Mouse (Mus musculus) embryonic facial prominence, embryonic 14.5 days (tissue): ENCODE data around the gene Cdk2ap2. TPM values are rescaled to one million over a fixed set of nuclear protein-coding genes. Genes with fewer than 3 reads are reported as not detected.
"Not testable (repeated sequence)": the region's sequence is repeated elsewhere in the genome, so short reads cannot be mapped to it uniquely, and the experiment has no call there.

Source experiments
- ATAC-seq: fragments of 200-750 bp; cut with Nextera tagmentation; 2 replicates; pipeline ENCODE4 v1.8.0; 2017; ENCODE audit warnings: low read depth, moderate number of reproducible peaks, moderate TSS enrichment
- DNase-seq: peaks from one replicate; pipeline ENCODE4 v3.0.0-alpha.2; 2015; ENCODE audit warnings: low spot score
- H3K27ac ChIP-seq: fragments of 300-500 bp; sonication (generic); replicated peaks from 2 replicates; pipeline ENCODE4 v1.5.1; 2014; ENCODE audit warnings: low read depth, mild to moderate bottlenecking, low read length, moderate library complexity
- H3K27me3 ChIP-seq: fragments of 300-500 bp; sonication (generic); replicated peaks from 2 replicates; pipeline ENCODE4 v1.6.1; 2014; ENCODE audit warnings: low read length; ENCODE audit not compliant: control insufficient read depth, insufficient read depth
- H3K36me3 ChIP-seq: fragments of 300-500 bp; sonication (generic); 2 replicates; pipeline ENCODE4 v1.6.1; 2014; ENCODE audit warnings: low read length, mixed read lengths; ENCODE audit not compliant: control insufficient read depth, insufficient read depth
- H3K4me1 ChIP-seq: fragments of 300-500 bp; sonication (generic); 2 replicates; pipeline ENCODE4 v1.6.1; 2014; ENCODE audit warnings: antibody characterized with exemption, low read length; ENCODE audit not compliant: control insufficient read depth, insufficient read depth
- H3K4me2 ChIP-seq: fragments of 300-500 bp; sonication (generic); 2 replicates; pipeline ENCODE4 v1.6.1; 2014; ENCODE audit warnings: low read depth, mild to moderate bottlenecking, low read length, moderate library complexity, mixed read lengths
- H3K4me3 ChIP-seq: fragments of 300-500 bp; sonication (generic); 2 replicates; pipeline ENCODE4 v1.5.1; 2014; ENCODE audit warnings: low read depth, mild to moderate bottlenecking, low read length
- H3K9ac ChIP-seq: fragments of 300-500 bp; sonication (generic); 2 replicates; pipeline ENCODE4 v1.6.1; 2014; ENCODE audit warnings: low read depth, mild to moderate bottlenecking, low read length, moderate library complexity, mixed read lengths
- H3K9me3 ChIP-seq: fragments of 300-500 bp; sonication (generic); 2 replicates; pipeline ENCODE4 v1.6.1; 2016; ENCODE audit warnings: low read length; ENCODE audit not compliant: control insufficient read depth
- WGBS: fragments of 180-500 bp; shearing (Covaris S2); extraction: QIAGEN DNeasy Blood & Tissue Kit; methylation state at CpG from one replicate; pipeline ENCODE4 v1.1.7; 2014; 5-methylcytosine and 5-hydroxymethylcytosine counted together
- polyA plus RNA-seq: library from polyadenylated mRNA; unstranded; fragments of >200 nt; fragmentation: Nextera tagmentation; extraction: Ambion mirVana; gene quantifications from 2 replicates; pipeline ENCODE4 v1.2.1, GENCODE M21; 2014

The Cdk2ap2 gene
- polyA plus RNA-seq, 1 experiment from 2014 or later = 68.6 TPM

GRCm38 (mm10) chr19:4135963-4136345 lies 39.0 kb downstream of the Cdk2ap2 start:
- not testable (repeated sequence) for H3K4me1 ChIP-seq, H3K9me3 ChIP-seq, H3K4me2 ChIP-seq, DNase-seq, H3K4me3 ChIP-seq, H3K27ac ChIP-seq, H3K9ac ChIP-seq, H3K27me3 ChIP-seq
- peaks cover 14% of the 10 kb centered on the region for H3K36me3 ChIP-seq
- 29% methylated on average over 5 of the region's 8 CpGs for WGBS
- ATAC-seq = peak; percentile 31; the same call in 1 of the 2 replicates

GRCm38 (mm10) chr19:4136463-4136862 lies 39.5 kb downstream of the Cdk2ap2 start:
- ATAC-seq (no peak), DNase-seq (no peak)
- Histone ChIP-seq H3K9ac (no peak overlapping the region), H3K27me3 (no peaks in the 10 kb centered on the region), H3K27ac (no peak overlapping the region), H3K4me3 (no peak overlapping the region), H3K9me3 (no peaks in the 10 kb centered on the region), H3K36me3 (peaks cover 9% of the 10 kb centered on the region), H3K4me2 (no peak overlapping the region), H3K4me1 (no peaks in the 10 kb centered on the region)
- WGBS = 75% methylated on average over 5 of the region's 5 CpGs

GRCm38 (mm10) chr19:4137913-4138312 lies 40.9 kb downstream of the Cdk2ap2 start:
- 86% methylated on average over 5 of the region's 5 CpGs for WGBS
- Histone ChIP-seq H3K36me3 (no peaks in the 10 kb centered on the region), H3K27me3 (no peaks in the 10 kb centered on the region), H3K4me1 (no peaks in the 10 kb centered on the region), H3K4me2 (no peak overlapping the region), H3K4me3 (no peak overlapping the region), H3K9me3 (no peaks in the 10 kb centered on the region), H3K27ac (no peak overlapping the region), H3K9ac (no peak overlapping the region)
- DNase-seq (no peak), ATAC-seq (no peak)

- Histone ChIP-seq H3K9me3 (no peaks in the 10 kb centered on the region), H3K27ac (no peak within 1 kb of the TSS), H3K9ac (no peak within 1 kb of the TSS), H3K4me2 (no peak within 1 kb of the TSS), H3K4me1 (no peaks in the 10 kb centered on the region), H3K36me3 (no peaks in the 10 kb centered on the region), H3K27me3 (no peaks in the 10 kb centered on the region), H3K4me3 (no peak within 1 kb of the TSS)
- 95% methylated on average over 2 of the region's 2 CpGs for WGBS
- no peak for DNase-seq
- ATAC-seq = no peak
Measured at GRCm38 (mm10) chr19:4139446-4139845, 42.5 kb downstream of the Cdk2ap2 start, which contains the start of gene Gpr152. Gene Gpr152 (plus strand): TSS chr19:4139787.

GRCm38 (mm10) chr19:4140147-4140546 lies 43.2 kb downstream of the Cdk2ap2 start:
- Histone ChIP-seq H3K27ac (no peak overlapping the region), H3K27me3 (no peaks in the 10 kb centered on the region), H3K9me3 (no peaks in the 10 kb centered on the region), H3K4me1 (no peaks in the 10 kb centered on the region), H3K36me3 (no peaks in the 10 kb centered on the region), H3K9ac (no peak overlapping the region), H3K4me2 (no peak overlapping the region), H3K4me3 (no peak overlapping the region)
- 69% methylated on average over 6 of the region's 6 CpGs for WGBS
- DNase-seq (no peak), ATAC-seq (no peak)

- no peak overlapping the region for H3K9ac ChIP-seq
- H3K4me2 ChIP-seq = no peak overlapping the region
- no peak overlapping the region for H3K27ac ChIP-seq
- H3K4me3 ChIP-seq = no peak overlapping the region
- ATAC-seq (no peak), DNase-seq (no peak)
- no peaks in the 10 kb centered on the region for H3K9me3 ChIP-seq
- 89% methylated on average over 18 of the region's 18 CpGs for whole genome bisulfite sequencing
- H3K36me3 ChIP-seq = no peaks in the 10 kb centered on the region
- H3K27me3 ChIP-seq = no peaks in the 10 kb centered on the region
- H3K4me1 ChIP-seq = no peaks in the 10 kb centered on the region
Measured at GRCm38 (mm10) chr19:4142416-4143173, 45.6 kb downstream of the Cdk2ap2 start.

- no peaks in the 10 kb centered on the region for H3K9me3 ChIP-seq
- no peak within 1 kb of the TSS for H3K9ac ChIP-seq
- H3K4me1 ChIP-seq = peaks cover 5% of the 10 kb centered on the region; the same call in 1 of the 2 replicates
- no peaks in the 10 kb centered on the region for H3K36me3 ChIP-seq
- H3K4me2 ChIP-seq = no peak within 1 kb of the TSS
- no peak within 1 kb of the TSS for H3K27ac ChIP-seq
- DNase-seq (no peak), ATAC-seq (no peak)
- WGBS = 88% methylated on average over 7 of the region's 7 CpGs
- H3K4me3 ChIP-seq = no peak within 1 kb of the TSS
- H3K27me3 ChIP-seq = no peaks in the 10 kb centered on the region
Measured at GRCm38 (mm10) chr19:4143759-4144268, 46.8 kb downstream of the Cdk2ap2 start, which contains the start of gene Cabp4. Gene Cabp4 (minus strand): TSS chr19:4144033.

- Histone ChIP-seq H3K4me1 (peaks cover 11% of the 10 kb centered on the region; the same call in 1 of the 2 replicates), H3K36me3 (peaks cover under 1% of the 10 kb centered on the region; the same call in 1 of the 2 replicates), H3K4me3 (no peak overlapping the region), H3K27me3 (no peaks in the 10 kb centered on the region), H3K9ac (no peak overlapping the region), H3K9me3 (no peaks in the 10 kb centered on the region), H3K4me2 (no peak overlapping the region), H3K27ac (no peak overlapping the region)
- no peak for ATAC-seq
- 72% methylated on average over 16 of the region's 16 CpGs for WGBS
- no peak for DNase-seq
Measured at GRCm38 (mm10) chr19:4144550-4145498, 47.8 kb downstream of the Cdk2ap2 start.
